Mouse (Mus musculus) CH12.LX (cell line): Measurements from ENCODE around the gene Rint1. TPM values are rescaled to one million over a fixed set of nuclear protein-coding genes. Genes with fewer than 3 reads are reported as not detected.

ENCODE experiments used
- DNase-seq: peaks from one replicate; pipeline ENCODE4 v3.0.0-alpha.2; 2013; ENCODE audit errors: extremely low read depth
- H3K27ac ChIP-seq: 2 replicates; pipeline ENCODE4 v1.5.1; 2012; ENCODE audit warnings: low read depth, mild to moderate bottlenecking, control low read depth, moderate library complexity; ENCODE audit not compliant: insufficient read depth
- H3K27me3 ChIP-seq: replicated peaks from 2 replicates; pipeline ENCODE3; 2012; ENCODE audit warnings: inconsistent platforms
- H3K36me3 ChIP-seq, 2 experiments: replicated peaks in 1 of 2; 2 replicates each; pipeline versions ENCODE3 to v1.6.1; 2012; ENCODE audit warnings: inconsistent platforms in 1 of 2, low read length in 1 of 2, mild to moderate bottlenecking in 1 of 2, mixed read lengths in 1 of 2, moderate library complexity in 1 of 2; ENCODE audit not compliant: control insufficient read depth in 1 of 2, insufficient read depth in 1 of 2
- H3K4me1 ChIP-seq, 2 experiments: 2 replicates each; pipeline ENCODE4 v1.6.1; 2012; ENCODE audit warnings: inconsistent platforms in 1 of 2, moderate library complexity in 1 of 2; ENCODE audit not compliant: insufficient read depth in 2 of 2, control insufficient read depth in 1 of 2
- H3K4me2 ChIP-seq: 2 replicates; pipeline ENCODE4 v1.6.1; 2012; ENCODE audit warnings: low read depth, mild to moderate bottlenecking, control low read depth; ENCODE audit not compliant: poor library complexity, insufficient read depth, severe bottlenecking
- H3K4me3 ChIP-seq, 3 experiments: fragments of 150-350 bp in 1 of 3; sonication (generic) in 1 of 3; replicated peaks in 1 of 3; 2 replicates each; pipeline versions ENCODE3 to v1.5.1; 2011 to 2012; ENCODE audit warnings: low read depth in 2 of 3, low read length in 2 of 3, mild to moderate bottlenecking in 2 of 3, moderate library complexity in 2 of 3, control low read depth in 1 of 3, improper control_type of control experiment in 1 of 3, inconsistent platforms in 1 of 3, mixed read lengths in 1 of 3; ENCODE audit not compliant: poor library complexity in 1 of 3
- H3K79me2 ChIP-seq: replicated peaks from 2 replicates; pipeline ENCODE4 v1.6.1; 2012; ENCODE audit warnings: mild to moderate bottlenecking, moderate library complexity; ENCODE audit not compliant: control insufficient read depth, poor library complexity, insufficient read depth, severe bottlenecking; ENCODE audit errors: extremely low read depth
- H3K9ac ChIP-seq: 2 replicates; pipeline ENCODE4 v1.6.1; 2012; ENCODE audit warnings: low read depth, mild to moderate bottlenecking, control low read depth, moderate library complexity; ENCODE audit not compliant: insufficient read depth
- H3K9me3 ChIP-seq: replicated peaks from 2 replicates; pipeline ENCODE3; 2012; ENCODE audit warnings: low read length, inconsistent platforms, mixed read lengths
- E2F4 ChIP-seq: IDR thresholded peaks from 2 replicates; pipeline ENCODE4 v1.6.1; 2011; ENCODE audit warnings: low read depth, low read length, improper control_type of control experiment; ENCODE audit not compliant: insufficient replicate concordance
- ELF1 ChIP-seq: IDR thresholded peaks from 2 replicates; pipeline ENCODE4 v1.6.1; 2014; ENCODE audit warnings: low read depth, mild to moderate bottlenecking, inconsistent platforms, low read length, improper control_type of control experiment
- ETS1 ChIP-seq: conservative IDR thresholded peaks from 2 replicates; pipeline ENCODE4 v1.6.1; 2012; ENCODE audit warnings: low read depth, mild to moderate bottlenecking, inconsistent platforms, low read length, improper control_type of control experiment, moderate library complexity
- GABPA ChIP-seq: IDR thresholded peaks from 2 replicates; pipeline ENCODE4 v1.6.1; 2012; ENCODE audit warnings: low read depth, low read length, improper control_type of control experiment, inconsistent platforms; ENCODE audit not compliant: insufficient replicate concordance
- HCFC1 ChIP-seq: IDR thresholded peaks from 2 replicates; pipeline ENCODE4 v1.6.1; 2012; ENCODE audit warnings: low read depth, mild to moderate bottlenecking, inconsistent platforms, low read length, improper control_type of control experiment
- MAZ ChIP-seq: IDR thresholded peaks from 2 replicates; pipeline ENCODE4 v1.6.1; 2012; ENCODE audit warnings: low read depth, mild to moderate bottlenecking, inconsistent platforms, low read length, improper control_type of control experiment, moderate library complexity
- NELFE ChIP-seq: IDR thresholded peaks from 2 replicates; pipeline ENCODE4 v1.6.1; 2011; ENCODE audit warnings: low read depth, low read length, improper control_type of control experiment
- POLR2AphosphoS2 ChIP-seq: IDR thresholded peaks from 2 replicates; pipeline ENCODE4 v1.6.1; 2011; ENCODE audit warnings: low read depth, low read length, improper control_type of control experiment
- RAD21 ChIP-seq: IDR thresholded peaks from 2 replicates; pipeline ENCODE4 v1.6.1; 2011; ENCODE audit warnings: low read depth, mild to moderate bottlenecking, low read length, improper control_type of control experiment, moderate library complexity
- SIN3A ChIP-seq: IDR thresholded peaks from 2 replicates; pipeline ENCODE4 v1.6.1; 2012; ENCODE audit warnings: low read length, improper control_type of control experiment, inconsistent platforms
- TBP ChIP-seq: conservative IDR thresholded peaks from 2 replicates; pipeline ENCODE4 v1.6.1; 2011; ENCODE audit warnings: low read depth, low read length, improper control_type of control experiment
- TCF12 ChIP-seq: IDR thresholded peaks from 2 replicates; pipeline ENCODE4 v1.6.1; 2014; ENCODE audit warnings: low read depth, mild to moderate bottlenecking, inconsistent platforms, low read length, improper control_type of control experiment
- UBTF ChIP-seq: IDR thresholded peaks from 2 replicates; pipeline ENCODE4 v1.6.1; 2012; ENCODE audit warnings: low read depth, mild to moderate bottlenecking, inconsistent platforms, low read length, improper control_type of control experiment, moderate library complexity
- ZC3H11A ChIP-seq: IDR thresholded peaks from 2 replicates; pipeline ENCODE4 v1.6.1; 2012; ENCODE audit warnings: low read depth, mild to moderate bottlenecking, inconsistent platforms, low read length, improper control_type of control experiment
- ZKSCAN1 ChIP-seq: IDR thresholded peaks from 2 replicates; pipeline ENCODE4 v1.6.1; 2012; ENCODE audit warnings: low read depth, inconsistent platforms, low read length, improper control_type of control experiment, borderline replicate concordance
- ZMIZ1 ChIP-seq: IDR thresholded peaks from 2 replicates; pipeline ENCODE4 v1.6.1; 2012; ENCODE audit warnings: low read depth, mild to moderate bottlenecking, inconsistent platforms, low read length, improper control_type of control experiment
- ZNF384 ChIP-seq: IDR thresholded peaks from 2 replicates; pipeline ENCODE4 v1.6.1; 2012; ENCODE audit warnings: low read depth, low read length, improper control_type of control experiment, inconsistent platforms
- dilution Hi-C: fragments of 300-500 bp; cut with MboI; formaldehyde crosslinking; loops from 2 replicates; pipeline ENCODE4 v1.14.3; 2020; ENCODE audit warnings: low sequenced_read_pairs; ENCODE audit not compliant: extremely low pct_unique_long_range_greater_than_20kb, extremely low pct_ligation_motif_present
- in situ Hi-C: fragments of 300-500 bp; cut with MboI; formaldehyde crosslinking; loops from 3 replicates; pipeline ENCODE4 v1.14.3; 2019; ENCODE audit warnings: low sequenced_read_pairs, low pct_ligation_motif_present, low pct_unique_long_range_greater_than_20kb, mixed read lengths
- polyA plus RNA-seq: library from polyadenylated mRNA; unstranded; fragments of >175 nt; gene quantifications from 2 replicates; pipeline ENCODE4 v1.2.1, GENCODE M21; 2012; ENCODE audit warnings: low read depth; ENCODE audit not compliant: insufficient read length
- total RNA-seq, 2 experiments: library from RNA; depleted of rRNA; stranded (reverse); fragments of 300-350 nt in 1 of 2; fragments of >200 nt in 1 of 2; gene quantifications; 2 replicates each; pipeline ENCODE4 v1.2.3; 2012 to 2014

Gene Rint1
- total and polyA plus RNA-seq, 3 experiments: 14.7 to 17.6 (median 16.2) TPM

GRCm38 (mm10) chr5:23743261-23743660 lies 44.2 kb upstream of the Rint1 start:
- TF ChIP-seq UBTF (no peak), SIN3A (no peak), ZKSCAN1 (no peak), TBP (no peak), MAZ (no peak), HCFC1 (no peak), ZMIZ1 (no peak), ZC3H11A (no peak), ZNF384 (no peak), ETS1 (no peak), ELF1 (no peak), NELFE (no peak), TCF12 (no peak), GABPA (no peak), E2F4 (no peak)
- dilution Hi-C loops (no loop called here), in situ Hi-C loops (no loop called here)
- Histone ChIP-seq H3K27ac (no peak overlapping the region), H3K4me2 (no peak overlapping the region), H3K9me3 (no peaks in the 10 kb centered on the region), H3K36me3 (peaks cover 64 to 89% of the 10 kb centered on the region in 2 experiments), H3K4me3 (no peak overlapping the region), H3K79me2 (no peaks in the 10 kb centered on the region), H3K4me1 (no peaks in the 10 kb centered on the region), H3K27me3 (no peaks in the 10 kb centered on the region), H3K9ac (no peak overlapping the region)
- no peak for DNase-seq

GRCm38 (mm10) chr5:23749882-23750281 lies 37.6 kb upstream of the Rint1 start:
- Histone ChIP-seq H3K4me1 (peaks cover 0 to 8% of the 10 kb centered on the region in 2 experiments; a peak in 2 of 4 replicates), H3K79me2 (no peaks in the 10 kb centered on the region), H3K36me3 (peaks cover 52 to 80% of the 10 kb centered on the region in 2 experiments), H3K27ac (no peak overlapping the region), H3K4me3 (no peak overlapping the region), H3K9me3 (no peaks in the 10 kb centered on the region), H3K27me3 (no peaks in the 10 kb centered on the region), H3K4me2 (no peak overlapping the region), H3K9ac (no peak overlapping the region)
- in situ Hi-C loops (loop anchor here (5.0 to 25.0 kb wide), 2 partner anchors 38 to 363 kb away; no protein-coding TSS in a partner anchor), dilution Hi-C loops (no loop called here)
- DNase-seq: no peak
- TF ChIP-seq RAD21 (peak; percentile 10), POLR2AphosphoS2 (no peak)
